Mouse (Mus musculus): ENCODE results near the gene B4galnt4. TPM values are rescaled to one million over a fixed set of nuclear protein-coding genes. Genes with fewer than 3 reads are reported as not detected.
"Not testable (repeated sequence)": the region's sequence is repeated elsewhere in the genome, so short reads cannot be mapped to it uniquely, and the experiment has no call there.

Gene B4galnt4
- polyA plus RNA-seq, 1 experiment from 2014 or later, result 35.1 TPM

- no peaks in the 10 kb centered on the region for H3K36me3 ChIP-seq
- no peak overlapping the region for H3K27ac ChIP-seq
- H3K27me3 ChIP-seq (ENCODE audit: insufficient read depth, poor library complexity, severe bottlenecking), result no peaks in the 10 kb centered on the region
- WGBS, result 50% methylated on average over 3 of the region's 3 CpGs
- no peak for DNase-seq (ENCODE audit: low spot score)
- no peaks in the 10 kb centered on the region for H3K9me3 ChIP-seq
- no peak overlapping the region for H3K4me3 ChIP-seq
- H3K4me1 ChIP-seq (replicated peaks), result peaks cover 16% of the 10 kb centered on the region
Observed at GRCm38 (mm10) chr7:141030390-141030789, 30.5 kb upstream of the B4galnt4 start.

GRCm38 (mm10) chr7:141032458-141033167, 28.3 kb upstream of the B4galnt4 start:
- no peak for DNase-seq (ENCODE audit: low spot score)
- Histone ChIP-seq H3K4me1 (replicated peaks) (no peaks in the 10 kb centered on the region; the same call in 1 of the 2 replicates), H3K4me3 (no peak overlapping the region), H3K27me3 (ENCODE audit: insufficient read depth, poor library complexity, severe bottlenecking) (no peaks in the 10 kb centered on the region), H3K9me3 (no peaks in the 10 kb centered on the region), H3K27ac (no peak overlapping the region), H3K36me3 (no peaks in the 10 kb centered on the region)
- 82% methylated on average over 9 of the region's 9 CpGs for WGBS

- H3K4me1 ChIP-seq (replicated peaks); H3K27me3 ChIP-seq (ENCODE audit: insufficient read depth, poor library complexity, severe bottlenecking); H3K27ac ChIP-seq; DNase-seq (ENCODE audit: low spot score); H3K36me3 ChIP-seq; H3K9me3 ChIP-seq; H3K4me3 ChIP-seq: not testable (repeated sequence)
- 93% methylated on average over 1 of the region's 2 CpGs for WGBS
Observed at GRCm38 (mm10) chr7:141036624-141037023, 24.3 kb upstream of the B4galnt4 start.

- no peaks in the 10 kb centered on the region for H3K36me3 ChIP-seq
- H3K9me3 ChIP-seq, result no peaks in the 10 kb centered on the region
- H3K4me1 ChIP-seq (replicated peaks), result no peaks in the 10 kb centered on the region
- no peak overlapping the region for H3K4me3 ChIP-seq
- WGBS, result 80% methylated on average over 19 of the region's 21 CpGs
- DNase-seq (ENCODE audit: low spot score), result no peak
- H3K27ac ChIP-seq, result no peak overlapping the region
- no peaks in the 10 kb centered on the region for H3K27me3 ChIP-seq (ENCODE audit: insufficient read depth, poor library complexity, severe bottlenecking)
Observed at GRCm38 (mm10) chr7:141038090-141039032, 22.5 kb upstream of the B4galnt4 start.

- H3K9me3 ChIP-seq, result no peaks in the 10 kb centered on the region
- H3K4me1 ChIP-seq (replicated peaks), result no peaks in the 10 kb centered on the region
- H3K27me3 ChIP-seq (ENCODE audit: insufficient read depth, poor library complexity, severe bottlenecking), result no peaks in the 10 kb centered on the region
- no peak overlapping the region for H3K27ac ChIP-seq
- no peak for DNase-seq (ENCODE audit: low spot score)
- no peak overlapping the region for H3K4me3 ChIP-seq
- WGBS, result 89% methylated on average over 4 of the region's 4 CpGs
- no peaks in the 10 kb centered on the region for H3K36me3 ChIP-seq
Observed at GRCm38 (mm10) chr7:141039386-141040107, 21.4 kb upstream of the B4galnt4 start.

DNA sequence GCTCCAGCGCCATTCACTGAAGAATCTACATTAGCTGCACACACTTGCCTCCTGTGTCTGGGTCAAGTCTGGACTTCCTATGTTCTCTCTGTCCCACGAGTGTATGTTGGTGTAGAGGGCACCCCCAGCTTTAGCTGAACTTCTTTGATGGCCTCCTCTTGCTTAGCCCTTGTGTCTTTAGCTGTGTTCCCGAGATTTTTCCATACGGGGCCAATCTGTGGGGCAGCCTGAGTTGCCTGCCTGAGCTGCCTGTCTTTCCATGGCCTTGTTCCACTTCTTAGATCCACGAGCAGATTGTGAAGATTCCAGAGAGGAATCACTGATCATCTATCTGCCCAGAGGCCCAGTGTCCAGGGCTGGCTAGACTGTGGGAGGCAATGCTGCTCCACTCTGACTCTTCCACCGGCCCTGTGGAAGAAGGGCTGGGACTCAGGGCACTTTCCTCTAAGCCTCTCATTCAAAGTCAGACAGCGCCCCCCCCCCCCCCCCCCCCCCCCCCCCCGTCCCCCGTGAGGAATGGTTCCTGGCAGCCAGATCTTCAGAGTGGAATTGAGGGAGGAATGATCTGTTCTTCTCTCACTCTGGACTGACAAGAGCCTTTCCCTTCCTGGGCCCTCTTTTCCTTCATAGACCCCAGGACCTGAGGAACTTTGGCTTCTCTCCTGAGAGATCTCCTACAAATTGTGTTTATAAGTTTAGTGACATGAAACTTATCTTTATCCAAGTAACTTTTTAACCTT, 19.9 kb upstream of the B4galnt4 start:
- Histone ChIP-seq H3K4me1 (replicated peaks) (no peaks in the 10 kb centered on the region), H3K9me3 (no peaks in the 10 kb centered on the region), H3K27me3 (ENCODE audit: insufficient read depth, poor library complexity, severe bottlenecking) (no peaks in the 10 kb centered on the region), H3K4me3 (peak overlapping the region; percentile 4; the same call in 1 of the 2 replicates), H3K36me3 (no peaks in the 10 kb centered on the region), H3K27ac (peak overlapping the region; percentile 51; the same call in 1 of the 2 replicates)
- 48% methylated on average over 7 of the region's 9 CpGs for whole genome bisulfite sequencing
- DNase-seq (ENCODE audit: low spot score), result no peak

DNA sequence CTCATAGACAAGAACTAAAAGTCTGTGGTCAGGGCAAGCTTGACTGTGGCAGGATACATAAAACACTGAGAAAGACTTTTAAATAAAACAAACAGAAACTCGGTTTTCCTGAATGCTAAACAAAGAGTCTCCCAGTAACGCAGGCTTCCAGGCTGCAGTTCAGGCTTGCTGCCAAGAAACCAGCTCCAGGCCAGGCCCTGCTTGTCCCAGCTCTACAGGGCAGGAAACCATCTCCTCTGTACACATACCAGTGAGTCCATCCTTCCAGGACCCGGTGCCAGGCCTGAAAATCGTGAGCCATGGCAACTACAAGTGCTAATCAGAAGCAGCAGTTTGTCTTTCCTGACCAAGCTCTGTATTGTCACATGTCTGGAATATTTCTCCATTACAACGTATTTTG, 19.2 kb upstream of the B4galnt4 start:
- WGBS, result 42% methylated on average over 5 of the region's 5 CpGs
- Histone ChIP-seq H3K4me1 (replicated peaks) (no peaks in the 10 kb centered on the region), H3K4me3 (no peak overlapping the region), H3K36me3 (no peaks in the 10 kb centered on the region), H3K9me3 (no peaks in the 10 kb centered on the region), H3K27me3 (ENCODE audit: insufficient read depth, poor library complexity, severe bottlenecking) (no peaks in the 10 kb centered on the region), H3K27ac (peak overlapping the region; percentile 51; the same call in 1 of the 2 replicates)
- DNase-seq (ENCODE audit: low spot score), result no peak

- peaks cover 7% of the 10 kb centered on the region for H3K4me1 ChIP-seq (replicated peaks)
- DNase-seq (ENCODE audit: low spot score), result no peak
Observed at GRCm38 (mm10) chr7:141042539-141042938, 18.4 kb upstream of the B4galnt4 start.

GRCm38 (mm10) chr7:141046931-141047580, 13.8 kb upstream of the B4galnt4 start:
- no peak for DNase-seq (ENCODE audit: low spot score)
- Histone ChIP-seq H3K9me3 (no peaks in the 10 kb centered on the region), H3K27me3 (ENCODE audit: insufficient read depth, poor library complexity, severe bottlenecking) (no peaks in the 10 kb centered on the region), H3K4me3 (peak overlapping the region; percentile 55; the same call in 1 of the 2 replicates), H3K36me3 (no peaks in the 10 kb centered on the region), H3K27ac (peak overlapping the region; percentile 81), H3K4me1 (replicated peaks) (peaks cover 20% of the 10 kb centered on the region)
- 72% methylated on average over 6 of the region's 6 CpGs for WGBS

More at GRCm38 (mm10) chr7:141042539-141042938, 18.4 kb upstream of the B4galnt4 start:
- no peaks in the 10 kb centered on the region for H3K9me3 ChIP-seq
- WGBS, result 52% methylated on average over 4 of the region's 4 CpGs
- H3K27ac ChIP-seq, result no peak overlapping the region
- H3K4me3 ChIP-seq, result no peak overlapping the region
- no peaks in the 10 kb centered on the region for H3K36me3 ChIP-seq
- H3K27me3 ChIP-seq (ENCODE audit: insufficient read depth, poor library complexity, severe bottlenecking), result no peaks in the 10 kb centered on the region

GRCm38 (mm10) chr7:141047581-141048225, 13.2 kb upstream of the B4galnt4 start:
- H3K27ac ChIP-seq, result peak overlapping the region; percentile 81

More at GRCm38 (mm10) chr7:141047581-141048225, 13.2 kb upstream of the B4galnt4 start:
- no peaks in the 10 kb centered on the region for H3K36me3 ChIP-seq
- 4% methylated on average over 15 of the region's 19 CpGs for WGBS
- no peaks in the 10 kb centered on the region for H3K9me3 ChIP-seq
- H3K4me1 ChIP-seq (replicated peaks), result peaks cover 20% of the 10 kb centered on the region
- no peaks in the 10 kb centered on the region for H3K27me3 ChIP-seq (ENCODE audit: insufficient read depth, poor library complexity, severe bottlenecking)
- H3K4me3 ChIP-seq, result peak overlapping the region; percentile 55
- peak; percentile 55 for DNase-seq (ENCODE audit: low spot score)

Measured in hindbrain, embryonic 10.5 days (tissue).